Mouse (Mus musculus) mouse embryonic stem cell (cell line): ENCODE data around the gene Tent4a.

Source experiments
- in situ Hi-C, 2 experiments: fragments of 300-500 bp; cut with MboI; formaldehyde crosslinking; loops; 1 replicate in 1 of 2; 3 replicates in 1 of 2; pipeline ENCODE4 v1.14.3; 2019 to 2020; ENCODE audit warnings: low sequenced_read_pairs in 2 of 2, low pct_unique_long_range_greater_than_20kb in 1 of 2, mixed read lengths in 1 of 2; ENCODE audit not compliant: unreplicated experiment in 1 of 2

Gene Tent4a

DNA sequence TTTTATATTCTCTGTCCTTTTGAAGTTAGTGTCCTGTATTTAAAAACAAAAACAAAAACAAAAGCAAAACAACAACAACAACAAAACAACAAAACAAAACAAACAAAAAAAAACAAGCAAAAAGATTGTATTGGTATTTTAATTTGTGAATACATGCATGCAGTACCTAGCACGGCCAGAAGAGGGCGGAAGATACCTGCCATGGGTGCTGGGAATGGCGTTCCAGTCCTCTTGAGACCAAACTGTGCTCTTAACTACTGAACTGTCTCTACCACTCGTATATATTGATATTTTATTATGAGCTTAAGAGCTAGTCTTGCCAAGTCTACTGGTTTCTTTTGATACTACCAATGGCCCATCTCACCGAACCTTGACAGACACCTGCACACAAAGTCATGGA lies 18.6 kb upstream of the Tent4a start:
- in situ Hi-C loops, result loop anchor here (5.0 to 10.0 kb wide), 2 partner anchors 102 to 104 kb away; no protein-coding TSS in a partner anchor

DNA sequence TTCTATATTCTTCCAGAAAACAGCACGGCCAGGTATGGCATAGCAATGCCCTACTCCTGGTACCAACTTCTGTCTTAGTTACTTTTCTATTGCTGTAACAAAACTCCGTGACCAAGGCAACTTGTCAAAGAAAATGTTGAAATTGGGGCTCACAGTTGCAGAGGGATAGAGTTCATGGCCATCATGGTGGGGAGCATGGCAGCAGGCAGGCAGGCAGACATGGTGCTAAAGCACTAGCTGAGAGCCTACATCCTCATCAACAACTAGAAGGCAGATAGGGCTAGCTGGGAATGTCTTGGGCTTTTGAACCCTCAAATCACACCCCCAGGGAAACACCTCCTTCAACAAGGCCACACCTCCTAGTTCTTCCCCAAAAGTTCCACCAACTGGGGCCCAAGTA lies 16.4 kb upstream of the Tent4a start:
- in situ Hi-C loops, result loop anchor here (5.0 to 10.0 kb wide), 2 partner anchors 104 to 106 kb away; no protein-coding TSS in a partner anchor

DNA sequence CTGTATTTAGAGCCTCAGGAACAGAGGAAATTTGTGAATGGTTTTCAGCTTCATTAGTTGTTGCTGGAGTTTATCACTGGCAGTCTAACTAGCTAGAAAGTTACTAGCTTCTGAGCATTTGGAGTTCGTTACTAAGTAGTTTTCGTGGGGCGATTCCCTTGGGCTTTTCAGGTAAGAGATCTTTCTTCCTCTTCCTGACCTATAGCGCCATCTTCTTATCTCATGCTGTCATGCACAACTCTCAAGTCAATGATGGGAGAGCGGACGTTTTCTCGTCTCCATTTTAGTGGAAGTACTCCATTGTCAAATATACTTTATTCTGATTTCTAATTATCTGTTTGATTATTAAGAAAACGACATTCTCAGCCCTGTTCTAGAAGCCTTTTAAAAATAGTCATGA lies 15.6 kb upstream of the Tent4a start:
- in situ Hi-C loops, result loop anchor here (5.0 to 10.0 kb wide), 3 partner anchors 45 to 107 kb away; no protein-coding TSS in a partner anchor

DNA sequence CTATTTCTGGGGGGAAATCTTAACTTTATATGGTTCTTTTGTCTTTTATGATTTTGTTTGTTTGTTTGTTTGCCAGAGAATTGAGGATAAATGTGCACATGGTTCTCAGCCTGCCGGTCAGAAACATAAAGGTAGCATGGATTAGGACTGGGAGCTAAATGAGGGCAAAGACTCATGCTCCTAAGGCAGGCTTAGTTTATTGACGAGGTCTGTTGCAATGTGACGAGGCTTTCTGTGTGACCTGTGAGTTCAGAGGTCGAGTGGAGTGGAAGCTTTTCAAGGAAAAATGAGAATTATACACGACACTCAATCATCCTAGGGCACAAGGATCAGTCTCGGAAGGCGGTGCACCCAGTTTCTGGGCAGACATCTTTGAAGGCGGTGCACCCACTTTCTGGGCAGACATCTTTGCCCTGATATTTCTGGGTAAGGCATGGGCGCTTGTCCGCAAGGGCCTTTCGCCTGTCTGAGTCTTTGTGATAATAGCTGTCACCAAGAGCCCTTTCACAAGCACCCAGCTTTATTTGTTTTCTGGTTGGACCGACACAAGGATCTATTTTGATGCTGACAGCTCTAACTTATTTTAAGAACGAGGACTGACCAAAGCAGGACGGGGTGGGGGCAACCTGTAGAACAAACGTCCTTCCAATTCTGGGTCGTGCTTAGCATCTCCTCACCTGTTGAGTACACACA lies 13.2 kb upstream of the Tent4a start:
- in situ Hi-C loops, result loop anchor here in 1 of 2 experiments (10.0 kb wide), 1 partner anchor 47 kb away; no protein-coding TSS in a partner anchor

- in situ Hi-C loops, result loop anchor here in 1 of 2 experiments (10.0 kb wide), 1 partner anchor 50 kb away; no protein-coding TSS in a partner anchor
These were observed 10.6 kb upstream of the Tent4a start for GRCm38 (mm10) chr13:69545019-69545418.

DNA sequence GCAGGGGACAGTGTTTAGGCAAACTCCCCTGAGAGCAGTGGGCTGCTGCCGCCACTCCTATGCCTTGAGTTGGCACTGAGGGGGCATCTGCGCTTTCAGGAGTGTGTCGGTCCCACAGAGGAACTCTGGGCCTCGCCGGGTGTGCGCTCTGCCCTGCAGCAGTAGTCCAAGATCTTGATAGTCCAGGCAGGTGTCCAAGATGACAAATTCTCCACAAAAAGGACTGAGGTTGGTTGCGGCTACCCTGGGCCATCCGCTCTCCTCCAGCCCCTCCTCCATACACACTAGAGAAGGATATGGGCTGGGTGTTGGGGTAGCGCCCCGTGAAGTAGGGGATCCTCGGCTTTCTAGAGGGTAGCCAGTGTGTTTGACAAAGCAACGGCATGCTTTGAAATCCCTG lies 9.2 kb upstream of the Tent4a start:
- in situ Hi-C loops, result loop anchor here in 1 of 2 experiments (10.0 kb wide), 1 partner anchor 51 kb away; no protein-coding TSS in a partner anchor

DNA sequence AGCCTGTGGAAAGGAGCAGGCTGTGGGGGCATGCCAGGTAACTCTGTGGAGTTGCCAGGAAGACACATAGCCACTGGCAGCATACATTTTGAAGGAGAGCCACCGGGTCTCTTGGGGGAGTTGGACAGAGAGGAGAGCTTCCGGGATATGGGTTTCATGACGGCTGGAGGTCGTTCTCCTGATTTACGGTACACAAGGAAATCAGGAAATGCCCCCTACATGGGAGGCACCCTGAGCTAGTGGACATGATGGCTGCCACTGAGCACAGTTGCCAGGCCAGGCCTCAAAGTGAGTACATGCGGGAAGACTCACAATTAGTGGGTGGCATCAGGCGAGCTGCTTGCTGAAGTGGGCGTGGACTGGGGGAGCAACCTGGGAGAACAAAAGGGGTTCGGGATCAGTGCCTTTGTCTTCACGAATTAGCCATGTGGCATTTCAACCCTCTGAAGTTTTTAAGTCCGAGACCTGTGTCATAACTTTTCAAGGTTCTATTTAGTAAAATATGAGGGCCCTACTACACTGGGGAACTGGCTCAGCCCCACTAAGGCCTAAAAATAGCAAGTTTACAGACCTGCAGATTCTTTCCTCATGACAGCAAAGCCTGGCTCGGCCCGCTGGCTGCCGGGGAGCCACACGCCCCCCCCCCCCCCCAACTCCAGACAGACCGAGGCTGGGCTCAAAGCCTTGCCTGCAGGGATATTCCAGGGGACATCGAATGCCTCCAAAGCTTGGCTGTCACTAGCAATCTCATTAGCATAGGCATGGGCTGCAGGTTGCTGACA lies 8.3 kb upstream of the Tent4a start:
- in situ Hi-C loops, result loop anchor here in 1 of 2 experiments (10.0 kb wide), 1 partner anchor 52 kb away; no protein-coding TSS in a partner anchor

GRCm38 (mm10) chr13:69541776-69542175 lies 7.4 kb upstream of the Tent4a start:
- in situ Hi-C loops, result loop anchor here in 1 of 2 experiments (10.0 kb wide), 1 partner anchor 53 kb away; no protein-coding TSS in a partner anchor

DNA sequence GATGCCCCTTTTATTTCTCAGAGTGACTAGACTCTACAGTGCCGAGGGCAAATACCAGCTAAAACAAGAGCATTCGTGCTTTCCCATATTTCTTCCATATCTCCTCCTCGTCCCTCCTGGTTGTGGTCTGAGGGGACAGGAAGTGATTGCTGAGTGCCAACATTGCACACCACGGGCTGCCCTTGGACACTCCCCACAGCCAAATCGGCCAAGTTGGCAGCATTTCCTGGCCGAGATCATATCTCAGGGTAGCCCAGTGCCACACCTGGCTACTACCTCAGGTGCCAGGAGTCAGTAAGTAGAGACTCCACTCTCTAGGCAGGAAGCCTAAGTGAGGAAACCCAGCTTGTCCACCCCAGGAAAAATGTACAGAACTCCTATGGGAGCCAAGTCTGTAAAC lies 6.8 kb upstream of the Tent4a start:
- in situ Hi-C loops, result loop anchor here in 1 of 2 experiments (10.0 kb wide), 1 partner anchor 54 kb away; no protein-coding TSS in a partner anchor

- in situ Hi-C loops, result no loop called here
These were observed 3.9 kb upstream of the Tent4a start for GRCm38 (mm10) chr13:69538327-69538726.

- in situ Hi-C loops, result no loop called here
These were observed 2.9 kb upstream of the Tent4a start for GRCm38 (mm10) chr13:69537366-69537765.

DNA sequence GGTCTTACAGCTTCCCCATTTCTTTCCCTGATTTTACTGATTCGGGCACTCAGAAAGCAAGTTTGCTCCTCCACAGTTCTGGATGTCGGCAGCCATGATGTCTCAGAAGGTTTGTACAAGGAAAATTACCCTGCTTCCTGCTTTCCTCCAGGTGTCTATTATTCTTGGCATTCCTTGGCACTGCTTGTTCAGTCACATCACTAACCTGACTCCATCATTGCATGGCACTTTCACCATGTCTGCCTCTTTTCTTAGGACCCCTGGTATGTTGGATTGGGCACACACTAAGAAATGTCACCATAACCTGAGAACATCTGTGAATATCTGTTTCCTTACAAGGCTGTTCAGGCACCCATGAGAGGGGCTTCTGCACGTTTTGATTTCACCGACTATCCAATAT lies 1.6 kb upstream of the Tent4a start:
- in situ Hi-C loops, result no loop called here

- in situ Hi-C loops, result no loop called here
These were observed 486 bp upstream of the Tent4a start for GRCm38 (mm10) chr13:69534654-69535551.

- in situ Hi-C loops, result no loop called here
These were observed 748 bp downstream of the Tent4a start, which contains the start of gene Nsun2 for GRCm38 (mm10) chr13:69533405-69534333. Gene Nsun2 (plus strand): TSS chr13:69533746.

- in situ Hi-C loops, result no loop called here
These were observed 1.5 kb downstream of the Tent4a start for GRCm38 (mm10) chr13:69532893-69533404.

- in situ Hi-C loops, result no loop called here
These were observed 2.1 kb downstream of the Tent4a start for GRCm38 (mm10) chr13:69532101-69532892.
